Mouse (Mus musculus): ENCODE results near the gene Mrtfa. TPM values are rescaled to one million over a fixed set of nuclear protein-coding genes. Genes with fewer than 3 reads are reported as not detected.

The Mrtfa gene
- polyA plus RNA-seq, 1 experiment from 2014 or later = 23.8 TPM

DNA sequence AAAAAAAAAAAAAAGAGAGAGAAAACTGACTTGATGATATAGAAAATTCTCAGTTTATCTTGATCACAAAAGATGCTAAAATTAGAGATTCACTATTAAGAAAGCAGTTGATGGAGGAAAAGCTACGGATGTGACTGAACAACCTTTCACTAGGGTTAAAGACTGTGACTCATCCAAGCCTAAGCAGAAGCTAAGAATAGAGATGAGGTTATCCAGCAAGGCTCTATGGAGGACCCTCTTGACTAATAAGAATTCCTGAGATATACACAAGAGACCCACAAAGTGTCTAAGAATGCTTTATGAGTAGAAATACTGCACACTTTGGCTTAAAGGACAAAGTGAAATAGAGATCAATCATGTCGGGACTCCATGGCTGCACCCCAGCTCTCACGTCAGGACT is 14.9 kb downstream of the Mrtfa start:
- ATAC-seq (ENCODE audit: insufficient read depth, low FRiP score, low TSS enrichment) = no peak
- Histone ChIP-seq H3K27me3 (ENCODE audit: control insufficient read depth, insufficient read depth, low read length) (no peaks in the 10 kb centered on the region), H3K36me3 (ENCODE audit: control insufficient read depth, insufficient read depth, low read length) (peaks cover 2% of the 10 kb centered on the region; the same call in 1 of the 2 replicates), H3K27ac (ENCODE audit: low read depth, low read length) (no peak overlapping the region), H3K4me3 (ENCODE audit: low read depth, low read length) (no peak overlapping the region), H3K9me3 (ENCODE audit: control insufficient read depth, low read length) (no peaks in the 10 kb centered on the region), H3K9ac (ENCODE audit: low read length) (no peak overlapping the region), H3K4me2 (ENCODE audit: low read depth) (no peak overlapping the region), H3K4me1 (ENCODE audit: control insufficient read depth, insufficient read depth, low read length) (no peaks in the 10 kb centered on the region)
- no peak for DNase-seq (ENCODE audit: low spot score)
- WGBS = 92% methylated on average over 3 of the region's 3 CpGs

DNA sequence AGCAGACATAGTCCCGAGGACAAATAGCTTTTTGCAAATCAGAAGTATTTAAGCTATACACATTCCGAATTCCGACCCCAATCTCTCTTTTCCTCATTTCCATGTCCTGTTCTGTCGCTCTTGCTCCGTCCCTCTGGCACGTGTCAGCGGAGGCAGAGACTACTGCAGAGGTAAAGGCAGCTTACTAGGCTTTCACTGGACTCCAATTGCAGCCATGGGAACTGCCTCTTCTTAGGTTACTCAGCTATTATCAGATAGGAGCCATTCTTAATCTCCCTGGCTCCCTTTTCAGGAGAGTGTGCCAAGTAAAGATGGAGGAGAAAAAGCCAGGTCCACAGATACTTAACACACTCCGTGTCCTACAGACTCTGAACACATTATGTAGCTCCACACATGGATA is 18.3 kb downstream of the Mrtfa start:
- H3K4me1 ChIP-seq (ENCODE audit: control insufficient read depth, insufficient read depth, low read length) = no peaks in the 10 kb centered on the region
- H3K9ac ChIP-seq (ENCODE audit: low read length) = no peak overlapping the region
- no peak overlapping the region for H3K27ac ChIP-seq (ENCODE audit: low read depth, low read length)
- 94% methylated on average over 8 of the region's 8 CpGs for WGBS
- DNase-seq (ENCODE audit: low spot score) (no peak), ATAC-seq (ENCODE audit: insufficient read depth, low FRiP score, low TSS enrichment) (no peak)
- no peak overlapping the region for H3K4me2 ChIP-seq (ENCODE audit: low read depth)
- H3K36me3 ChIP-seq (ENCODE audit: control insufficient read depth, insufficient read depth, low read length) = peaks cover 2% of the 10 kb centered on the region; the same call in 1 of the 2 replicates
- H3K9me3 ChIP-seq (ENCODE audit: control insufficient read depth, low read length) = no peaks in the 10 kb centered on the region
- H3K27me3 ChIP-seq (ENCODE audit: control insufficient read depth, insufficient read depth, low read length) = no peaks in the 10 kb centered on the region
- no peak overlapping the region for H3K4me3 ChIP-seq (ENCODE audit: low read depth, low read length)

DNA sequence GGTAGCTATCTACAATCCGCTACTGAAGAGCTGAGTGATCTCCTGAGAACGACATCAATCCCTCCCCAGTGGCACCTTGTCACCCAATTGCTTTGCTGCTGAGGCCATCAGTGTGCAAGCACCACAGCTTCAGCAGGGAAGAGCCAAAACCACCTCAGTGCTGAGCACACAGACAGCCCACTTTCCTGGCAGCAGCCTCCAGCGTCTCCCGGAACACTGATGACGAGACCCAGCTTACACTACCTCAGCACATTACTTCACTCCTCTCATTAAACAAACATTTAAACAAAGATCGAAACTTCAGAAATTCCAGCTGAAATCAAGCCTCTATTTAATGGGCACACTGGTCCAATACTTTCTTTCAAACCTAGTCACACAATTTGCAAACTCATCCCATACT is 21.8 kb downstream of the Mrtfa start:
- Histone ChIP-seq H3K27me3 (ENCODE audit: control insufficient read depth, insufficient read depth, low read length) (no peaks in the 10 kb centered on the region), H3K4me1 (ENCODE audit: control insufficient read depth, insufficient read depth, low read length) (no peaks in the 10 kb centered on the region), H3K9me3 (ENCODE audit: control insufficient read depth, low read length) (no peaks in the 10 kb centered on the region), H3K27ac (ENCODE audit: low read depth, low read length) (no peak overlapping the region), H3K4me2 (ENCODE audit: low read depth) (no peak overlapping the region), H3K36me3 (ENCODE audit: control insufficient read depth, insufficient read depth, low read length) (no peaks in the 10 kb centered on the region; the same call in 1 of the 2 replicates), H3K4me3 (ENCODE audit: low read depth, low read length) (no peak overlapping the region), H3K9ac (ENCODE audit: low read length) (no peak overlapping the region)
- DNase-seq (ENCODE audit: low spot score) (no peak), ATAC-seq (ENCODE audit: insufficient read depth, low FRiP score, low TSS enrichment) (no peak)
- WGBS = 72% methylated on average over 6 of the region's 6 CpGs

DNA sequence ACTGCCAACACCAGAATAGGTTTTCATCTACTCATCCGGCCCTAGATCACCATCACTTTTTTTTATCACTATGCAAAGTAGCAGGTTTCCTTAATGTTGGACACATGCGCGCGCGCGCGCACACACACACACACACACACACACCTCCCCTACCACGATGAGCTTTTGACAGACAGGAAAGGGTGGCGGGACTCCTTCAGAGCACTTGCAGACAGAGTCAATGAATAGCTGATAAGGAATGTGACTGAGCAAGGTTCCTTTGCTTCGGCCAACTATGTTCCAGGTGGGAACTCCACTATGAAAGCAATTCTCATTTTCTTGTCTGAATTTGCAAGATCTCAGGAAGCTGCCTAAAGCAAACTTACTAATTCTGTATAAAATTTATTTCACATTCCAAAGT is 22.7 kb downstream of the Mrtfa start:
- H3K9ac ChIP-seq (ENCODE audit: low read length) = no peak overlapping the region
- no peaks in the 10 kb centered on the region for H3K36me3 ChIP-seq (ENCODE audit: control insufficient read depth, insufficient read depth, low read length)
- no peak overlapping the region for H3K27ac ChIP-seq (ENCODE audit: low read depth, low read length)
- H3K4me1 ChIP-seq (ENCODE audit: control insufficient read depth, insufficient read depth, low read length) = no peaks in the 10 kb centered on the region
- no peaks in the 10 kb centered on the region for H3K27me3 ChIP-seq (ENCODE audit: control insufficient read depth, insufficient read depth, low read length)
- ATAC-seq (ENCODE audit: insufficient read depth, low FRiP score, low TSS enrichment) = no peak
- no peak for DNase-seq (ENCODE audit: low spot score)
- H3K9me3 ChIP-seq (ENCODE audit: control insufficient read depth, low read length) = no peaks in the 10 kb centered on the region
- H3K4me3 ChIP-seq (ENCODE audit: low read depth, low read length) = no peak overlapping the region
- H3K4me2 ChIP-seq (ENCODE audit: low read depth) = no peak overlapping the region
- 94% methylated on average over 10 of the region's 10 CpGs for WGBS

DNA sequence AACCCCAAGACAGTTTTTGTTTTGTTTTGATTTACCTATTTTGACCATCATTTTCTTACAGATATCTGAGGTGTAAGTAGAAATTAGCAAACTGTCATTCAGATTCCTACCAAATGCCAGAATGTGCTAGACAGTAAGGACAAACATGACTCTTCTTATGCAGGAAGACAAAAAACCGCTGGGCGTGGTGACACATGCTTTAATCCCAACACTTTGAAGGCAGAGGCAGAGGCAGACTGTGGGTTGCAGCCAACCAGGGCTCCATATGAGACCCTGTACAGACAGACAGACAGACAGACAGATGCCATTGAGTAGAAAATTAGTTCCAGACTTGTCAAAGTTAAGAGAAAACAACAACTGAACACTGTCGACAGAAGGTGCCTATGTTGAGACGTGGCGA is 24.3 kb downstream of the Mrtfa start:
- Histone ChIP-seq H3K36me3 (ENCODE audit: control insufficient read depth, insufficient read depth, low read length) (no peaks in the 10 kb centered on the region), H3K4me1 (ENCODE audit: control insufficient read depth, insufficient read depth, low read length) (no peaks in the 10 kb centered on the region), H3K27me3 (ENCODE audit: control insufficient read depth, insufficient read depth, low read length) (no peaks in the 10 kb centered on the region), H3K9ac (ENCODE audit: low read length) (no peak overlapping the region), H3K4me3 (ENCODE audit: low read depth, low read length) (no peak overlapping the region), H3K9me3 (ENCODE audit: control insufficient read depth, low read length) (no peaks in the 10 kb centered on the region), H3K27ac (ENCODE audit: low read depth, low read length) (no peak overlapping the region), H3K4me2 (ENCODE audit: low read depth) (no peak overlapping the region)
- DNase-seq (ENCODE audit: low spot score) = no peak
- WGBS = 94% methylated on average over 5 of the region's 5 CpGs
- ATAC-seq (ENCODE audit: insufficient read depth, low FRiP score, low TSS enrichment) = no peak

DNA sequence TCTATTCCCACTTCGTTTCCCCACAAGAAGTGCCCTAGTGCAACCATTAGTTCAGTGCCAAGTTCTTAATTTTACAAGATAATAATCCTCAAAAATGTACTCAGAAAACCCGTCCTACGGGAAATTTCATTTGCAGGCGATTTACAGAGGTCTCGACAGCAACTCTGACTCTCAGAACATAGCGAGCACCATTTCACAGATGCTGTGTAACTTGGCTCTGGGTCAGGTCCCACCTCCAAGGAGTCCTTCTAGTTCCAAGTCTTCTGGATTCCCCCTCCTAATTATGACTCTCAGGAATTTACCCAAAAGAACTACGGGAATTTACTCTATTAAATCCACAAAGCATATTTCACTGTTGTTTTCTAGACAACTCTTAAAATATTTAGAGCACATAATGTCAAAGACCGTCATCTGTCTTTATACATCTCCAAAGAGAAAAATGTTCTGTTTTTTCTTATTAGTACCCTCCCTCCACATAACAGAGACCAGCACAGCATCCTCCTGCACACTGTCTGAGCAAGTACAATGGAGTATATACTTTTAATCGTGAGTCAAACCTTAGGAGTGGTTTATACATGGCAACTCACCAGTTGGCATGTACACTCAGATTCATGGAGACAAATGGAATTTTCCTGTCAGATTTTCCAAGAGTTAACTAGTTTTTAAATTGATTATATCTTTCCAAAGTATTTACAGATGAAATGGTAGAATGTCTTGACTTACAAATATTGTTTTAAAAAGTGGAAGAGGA is 25.8 kb downstream of the Mrtfa start:
- no peak for ATAC-seq (ENCODE audit: insufficient read depth, low FRiP score, low TSS enrichment)
- H3K27me3 ChIP-seq (ENCODE audit: control insufficient read depth, insufficient read depth, low read length) = no peaks in the 10 kb centered on the region
- H3K4me2 ChIP-seq (ENCODE audit: low read depth) = no peak overlapping the region
- H3K36me3 ChIP-seq (ENCODE audit: control insufficient read depth, insufficient read depth, low read length) = no peaks in the 10 kb centered on the region
- H3K9me3 ChIP-seq (ENCODE audit: control insufficient read depth, low read length) = no peaks in the 10 kb centered on the region
- H3K4me1 ChIP-seq (ENCODE audit: control insufficient read depth, insufficient read depth, low read length) = no peaks in the 10 kb centered on the region
- H3K9ac ChIP-seq (ENCODE audit: low read length) = no peak overlapping the region
- 87% methylated on average over 9 of the region's 9 CpGs for WGBS
- no peak overlapping the region for H3K27ac ChIP-seq (ENCODE audit: low read depth, low read length)
- no peak for DNase-seq (ENCODE audit: low spot score)
- no peak overlapping the region for H3K4me3 ChIP-seq (ENCODE audit: low read depth, low read length)

DNA sequence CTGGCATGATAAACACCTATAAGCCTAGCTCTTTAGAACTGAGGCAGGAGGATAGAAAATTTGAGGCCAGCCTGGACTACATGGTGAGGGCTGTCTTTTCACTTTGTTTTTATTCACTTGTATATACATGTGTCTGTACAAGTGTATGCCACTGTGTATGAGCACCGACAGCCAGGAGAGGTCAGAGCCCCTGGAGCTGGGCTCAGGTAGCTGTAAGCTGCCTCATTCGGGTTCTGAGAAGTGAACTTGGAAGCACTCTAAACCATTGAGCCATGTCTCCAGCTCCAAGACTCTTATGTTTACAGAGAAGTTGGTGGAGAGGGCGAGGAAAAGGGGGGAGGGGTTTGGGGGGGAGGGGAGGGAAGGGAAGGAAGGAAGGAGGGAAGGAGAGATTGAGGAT is 29.0 kb downstream of the Mrtfa start:
- Histone ChIP-seq H3K9ac (ENCODE audit: low read length) (no peak overlapping the region), H3K4me2 (ENCODE audit: low read depth) (no peak overlapping the region), H3K4me1 (ENCODE audit: control insufficient read depth, insufficient read depth, low read length) (no peaks in the 10 kb centered on the region), H3K4me3 (ENCODE audit: low read depth, low read length) (no peak overlapping the region), H3K27me3 (ENCODE audit: control insufficient read depth, insufficient read depth, low read length) (no peaks in the 10 kb centered on the region), H3K36me3 (ENCODE audit: control insufficient read depth, insufficient read depth, low read length) (no peaks in the 10 kb centered on the region), H3K27ac (ENCODE audit: low read depth, low read length) (no peak overlapping the region), H3K9me3 (ENCODE audit: control insufficient read depth, low read length) (no peaks in the 10 kb centered on the region)
- no peak for DNase-seq (ENCODE audit: low spot score)
- no peak for ATAC-seq (ENCODE audit: insufficient read depth, low FRiP score, low TSS enrichment)
- WGBS = 84% methylated on average over 2 of the region's 3 CpGs

DNA sequence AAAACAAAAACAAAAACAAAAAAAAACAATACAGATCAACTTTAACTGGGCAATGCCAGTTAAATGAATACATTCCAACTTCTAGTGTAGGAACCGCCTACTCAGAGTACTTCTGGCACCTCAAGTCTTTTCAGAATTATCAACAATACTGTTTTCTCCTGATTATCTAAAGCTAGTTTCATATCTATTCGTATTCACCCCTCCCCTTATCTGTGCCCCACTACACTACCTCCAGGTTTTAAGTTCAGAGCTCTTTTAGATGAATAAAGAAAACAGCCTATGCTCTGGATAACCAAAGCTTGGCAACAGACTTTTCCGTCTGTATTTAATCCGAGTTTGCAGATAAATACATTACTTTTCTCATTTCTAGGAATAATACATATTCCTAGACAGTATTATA is 29.9 kb downstream of the Mrtfa start:
- 95% methylated on average over 4 of the region's 4 CpGs for WGBS
- no peak for DNase-seq (ENCODE audit: low spot score)
- ATAC-seq (ENCODE audit: insufficient read depth, low FRiP score, low TSS enrichment) = no peak

DNA sequence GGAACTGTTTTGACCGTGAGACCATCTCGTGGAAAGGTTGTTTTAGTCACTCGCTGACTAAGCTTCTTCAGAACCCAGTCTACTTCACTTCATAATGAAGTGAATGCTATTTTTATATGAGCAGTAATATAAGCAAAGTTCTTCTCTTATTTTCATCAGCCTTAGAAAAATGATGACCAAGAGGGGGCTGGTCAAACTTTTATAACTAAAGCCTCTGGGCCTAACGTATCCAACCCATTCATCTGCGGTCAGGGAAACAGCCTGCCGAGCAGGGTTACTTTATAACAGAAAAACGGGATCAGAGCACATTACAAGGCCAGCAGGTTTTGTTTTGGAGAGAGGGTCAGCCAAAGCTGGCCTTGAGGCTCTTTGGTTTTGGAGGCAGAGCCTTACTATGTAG is 31.3 kb downstream of the Mrtfa start:
- Histone ChIP-seq H3K4me1 (ENCODE audit: control insufficient read depth, insufficient read depth, low read length) (no peaks in the 10 kb centered on the region), H3K36me3 (ENCODE audit: control insufficient read depth, insufficient read depth, low read length) (no peaks in the 10 kb centered on the region), H3K27me3 (ENCODE audit: control insufficient read depth, insufficient read depth, low read length) (no peaks in the 10 kb centered on the region), H3K9me3 (ENCODE audit: control insufficient read depth, low read length) (no peaks in the 10 kb centered on the region), H3K27ac (ENCODE audit: low read depth, low read length) (no peak overlapping the region), H3K4me2 (ENCODE audit: low read depth) (no peak overlapping the region), H3K4me3 (ENCODE audit: low read depth, low read length) (no peak overlapping the region), H3K9ac (ENCODE audit: low read length) (no peak overlapping the region)
- DNase-seq (ENCODE audit: low spot score) (no peak), ATAC-seq (ENCODE audit: insufficient read depth, low FRiP score, low TSS enrichment) (no peak)
- WGBS = 86% methylated on average over 7 of the region's 7 CpGs

More for the DNA sequence above, 29.9 kb downstream of the Mrtfa start:
- Histone ChIP-seq H3K4me2 (ENCODE audit: low read depth) (no peak overlapping the region), H3K9me3 (ENCODE audit: control insufficient read depth, low read length) (no peaks in the 10 kb centered on the region), H3K36me3 (ENCODE audit: control insufficient read depth, insufficient read depth, low read length) (no peaks in the 10 kb centered on the region), H3K27ac (ENCODE audit: low read depth, low read length) (no peak overlapping the region), H3K9ac (ENCODE audit: low read length) (no peak overlapping the region), H3K27me3 (ENCODE audit: control insufficient read depth, insufficient read depth, low read length) (no peaks in the 10 kb centered on the region), H3K4me3 (ENCODE audit: low read depth, low read length) (no peak overlapping the region), H3K4me1 (ENCODE audit: control insufficient read depth, insufficient read depth, low read length) (no peaks in the 10 kb centered on the region)

Measured in neural tube, embryonic 11.5 days (tissue).